In genomic region chr4:107178182-107178829, GRCm38 (mm10) we compare ENCODE assay signal across 8 mouse cellular contexts. TPM values are rescaled to one million over a fixed set of nuclear protein-coding genes. Genes with fewer than 3 reads are reported as not detected.
A peak's percentile ranks its signal among the peaks of the same experiment; 100 is the strongest.
DNase-seq lines count a peak whose midpoint lies in the region; ATAC-seq lines count a peak whose summit lies in the region.

Tmem59 (plus strand) TSS chr4:107178399.

- H3K9me3 ChIP-seq in hindbrain, embryonic 11.5 days (ENCODE audit: control insufficient read depth, low read length): no peaks in the 10 kb centered on the region

- peak within 1 kb of the TSS; percentile 98 for H3K4me3 ChIP-seq in hindbrain, embryonic 11.5 days (ENCODE audit: low read depth, low read length)

- no peaks in the 10 kb centered on the region for H3K36me3 ChIP-seq in hindbrain, embryonic 11.5 days (ENCODE audit: control insufficient read depth, insufficient read depth, low read length)

- H3K27me3 ChIP-seq in hindbrain, embryonic 11.5 days (ENCODE audit: control insufficient read depth, insufficient read depth, low read length): no peaks in the 10 kb centered on the region

- no peaks in the 10 kb centered on the region for H3K4me1 ChIP-seq in hindbrain, embryonic 11.5 days (replicated peaks; ENCODE audit: control insufficient read depth, insufficient read depth, low read length)

- peak; percentile 100 for DNase-seq in Muller cell, postnatal 12 days (ENCODE audit: inconsistent ontology term)
- DNase-seq in cerebellum, adult 9-11 months: peak; percentile 99
- peak; percentile 92 to 94 for DNase-seq in frontal cortex, adult 2 months (ENCODE audit: extremely low spot score in 1 of 2, low spot score in 1 of 2)
- DNase-seq in hindbrain, embryonic 11.5 days (ENCODE audit: low spot score): peak; percentile 95
- DNase-seq in layer of hippocampus, postnatal 10 days (ENCODE audit: low spot score in 2 of 2): peak; percentile 95 to 96
- peak; percentile 99 for DNase-seq in lung, postnatal 10 days
- peak; percentile 98 for DNase-seq in ovary, postnatal 36 days (ENCODE audit: low spot score)
- peak; percentile 96 for DNase-seq in thymus, postnatal 25 days

- H3K27ac ChIP-seq in hindbrain, embryonic 11.5 days (ENCODE audit: low read depth, low read length): peak within 1 kb of the TSS; percentile 89

- ATAC-seq in hindbrain, embryonic 11.5 days (ENCODE audit: low FRiP score): peak; percentile 94

- H3K4me2 ChIP-seq in hindbrain, embryonic 11.5 days (replicated peaks; ENCODE audit: low read depth, low read length): peak within 1 kb of the TSS; percentile 72

- H3K9ac ChIP-seq in hindbrain, embryonic 11.5 days (ENCODE audit: low read depth, low read length): peak within 1 kb of the TSS; percentile 94

- WGBS in hindbrain, embryonic 11.5 days: under 1% methylated on average over 45 of the region's 49 CpGs

RNA-seq across cellular contexts. Expression of gene Tmem59, which starts in this region (rescaled TPM):
- 224 and 231 TPM in 2 replicates for polyA plus RNA-seq in frontal cortex, adult 2 months (2012; rRNA removed)
- polyA plus RNA-seq in hindbrain, embryonic 11.5 days (2014; fragmentation: Nextera tagmentation; extraction: Ambion mirVana): 387 and 390 TPM in 2 replicates
- total RNA-seq in layer of hippocampus, postnatal 10 days (2021): 100 to 1,000 TPM; 154 to 161 TPM

Comparison
In these comparisons a context has a peak if more than half of its experiments do, and no peak if none do; other contexts are left out.
1. Peak in every context shown above with its lines: DNase-seq, ATAC-seq, H3K4me3 ChIP-seq and H3K27ac ChIP-seq.